Mouse (Mus musculus) gastrocnemius, postnatal 36 days (tissue): ENCODE data around the gene Gp5. TPM values are rescaled to one million over a fixed set of nuclear protein-coding genes. Genes with fewer than 3 reads are reported as not detected.
"Not testable (repeated sequence)": the region's sequence is repeated elsewhere in the genome, so short reads cannot be mapped to it uniquely, and the experiment has no call there.

ENCODE experiments used
- DNase-seq, 2 experiments: peaks; one replicate each; pipeline ENCODE4 v3.0.0; 2022
- intact Hi-C: fragments of 180-260 bp; cut with DNase I; formaldehyde crosslinking; loops from one replicate; pipeline ENCODE4 v1.15.1; 2025
- long read RNA-seq, 2 experiments: library from polyadenylated mRNA; stranded (forward); transcript quantifications; one replicate each; pipeline ENCODE4 v2.0.0; 2021
- total RNA-seq, 2 experiments: library from RNA; stranded (reverse); gene quantifications; 2 replicates each; pipeline ENCODE4 v1.2.3; 2021

Gp5 gene
- total RNA-seq, result not detected
- long read RNA-seq, experiment 1, result 0 reads
- long read RNA-seq, experiment 2, result 0 reads

DNA sequence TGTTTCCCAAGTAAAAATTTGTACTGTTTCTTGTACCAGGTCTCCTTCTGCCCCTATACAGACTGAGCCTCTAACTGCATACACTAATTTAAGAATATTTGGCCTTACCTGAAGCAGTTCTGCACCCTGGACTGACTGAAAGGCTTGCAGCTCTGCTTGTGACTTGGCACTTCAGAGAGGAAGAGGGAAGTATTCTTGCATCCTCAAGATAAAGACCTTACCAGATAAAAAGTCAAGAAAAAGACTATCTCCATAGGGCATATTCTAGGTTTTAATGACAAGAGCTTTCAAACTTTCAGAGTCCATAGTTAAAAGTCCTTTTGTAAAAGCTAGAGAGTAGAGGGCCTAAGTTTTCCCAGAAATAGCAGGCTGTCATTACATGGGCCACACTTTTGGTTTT lies at the start of gene Gp5:
Gene Gp5 (minus strand): TSS at position 133 of the 400 bp plus-strand sequence.
- no peak for DNase-seq
- intact Hi-C loops, result no loop called here

DNA sequence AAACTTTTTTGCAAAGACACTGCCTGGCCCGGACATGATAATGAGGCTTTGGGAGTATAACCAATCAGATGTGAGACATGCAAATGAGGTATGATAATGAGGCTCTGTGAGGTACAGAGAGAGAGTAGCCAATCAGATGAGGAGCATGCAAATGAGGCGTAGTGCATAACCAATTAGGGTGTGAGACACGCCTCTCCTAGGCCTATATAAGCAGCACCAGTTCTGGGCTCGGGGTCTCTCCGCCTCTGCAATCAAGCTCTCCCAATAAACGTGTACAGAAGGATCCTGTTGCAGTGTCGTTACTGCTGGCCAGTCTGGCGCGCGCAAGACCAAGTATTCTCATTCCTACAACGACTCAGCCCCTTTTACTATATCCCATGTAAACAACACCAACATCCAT lies 42.9 kb upstream of the Gp5 start:
- intact Hi-C loops, DNase-seq: not testable (repeated sequence)

- intact Hi-C loops, result loop anchor here (2.0 kb wide), 1 partner anchor 61 kb away; no protein-coding TSS in a partner anchor
- DNase-seq, result no peak
Measured at GRCm38 (mm10) chr16:30314236-30314635, 3.7 kb upstream of the Gp5 start.

- intact Hi-C loops, result no loop called here
- no peak for DNase-seq
Measured at GRCm38 (mm10) chr16:30310171-30310515, 436 bp downstream of the Gp5 start.

DNA sequence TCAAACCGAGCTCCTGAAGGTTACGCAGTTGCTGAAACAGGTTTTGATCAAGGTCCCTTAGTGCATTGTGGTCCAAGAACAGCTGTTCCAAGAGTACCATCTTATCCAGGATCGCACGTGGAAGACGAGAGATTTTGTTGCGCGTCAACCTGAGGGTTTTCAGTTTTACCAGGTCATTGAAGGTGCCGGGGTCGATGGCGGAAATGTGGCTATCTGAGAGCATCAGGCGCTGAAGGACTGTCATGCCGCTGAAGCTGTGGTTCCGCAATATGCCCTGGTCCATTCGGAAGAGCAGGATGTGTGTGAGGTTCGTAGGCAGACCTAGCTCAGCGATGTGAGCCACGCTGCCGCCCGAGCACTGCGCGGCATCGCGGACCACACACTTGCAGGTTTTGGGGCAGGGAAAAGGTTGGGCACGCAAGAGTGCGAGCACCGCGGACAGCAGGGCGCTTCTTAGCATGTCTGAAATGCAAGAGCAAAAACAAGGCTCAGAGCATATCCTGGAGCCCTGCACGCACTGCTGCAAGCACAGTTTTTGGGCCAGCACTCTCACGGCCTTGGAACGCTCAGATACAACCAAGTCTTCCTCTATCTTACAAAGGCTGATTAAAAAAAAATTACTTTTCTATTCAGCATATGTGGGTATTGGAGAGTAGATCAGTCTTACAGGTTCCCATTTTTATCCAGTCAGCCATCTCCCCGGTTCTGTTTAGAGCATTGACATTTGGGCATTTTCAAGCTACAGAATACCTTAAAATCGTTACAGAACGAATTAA lies 996 bp downstream of the Gp5 start:
- no peak for DNase-seq
- intact Hi-C loops, result no loop called here

GRCm38 (mm10) chr16:30308616-30309394 lies 1.8 kb downstream of the Gp5 start:
- intact Hi-C loops, result no loop called here
- DNase-seq, result no peak

DNA sequence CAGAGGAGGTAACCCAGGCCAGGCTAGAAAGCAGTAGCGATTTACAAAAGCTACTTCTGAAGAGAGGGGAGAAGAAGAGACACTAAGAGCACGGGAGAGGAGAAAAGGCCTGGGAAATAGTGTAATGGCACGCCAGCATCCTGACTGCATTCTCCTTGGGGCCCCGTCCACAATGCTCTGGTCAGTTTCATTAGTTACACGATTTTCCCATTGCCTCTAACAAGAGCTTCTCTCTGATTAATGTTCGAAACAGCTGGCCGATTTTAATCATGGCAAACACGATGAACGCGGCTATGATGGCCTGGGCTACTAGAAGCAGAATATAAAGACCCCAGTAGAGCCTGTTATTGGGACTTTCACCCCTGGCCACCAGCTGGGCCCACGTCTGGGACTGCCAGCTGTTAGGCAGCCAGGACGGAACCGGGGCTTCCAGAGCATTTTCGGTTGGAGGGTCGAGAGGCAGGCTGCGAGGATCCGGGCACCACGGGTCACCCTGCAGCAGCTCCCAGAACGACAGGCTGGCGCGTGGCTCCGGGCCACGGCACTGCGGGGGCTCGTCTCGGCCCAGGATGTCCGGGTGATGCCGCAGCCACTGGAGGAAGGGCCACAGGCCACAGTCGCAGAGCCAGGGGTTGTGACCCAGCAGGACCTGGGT lies 2.5 kb downstream of the Gp5 start:
- intact Hi-C loops, result no loop called here
- DNase-seq, result no peak

DNA sequence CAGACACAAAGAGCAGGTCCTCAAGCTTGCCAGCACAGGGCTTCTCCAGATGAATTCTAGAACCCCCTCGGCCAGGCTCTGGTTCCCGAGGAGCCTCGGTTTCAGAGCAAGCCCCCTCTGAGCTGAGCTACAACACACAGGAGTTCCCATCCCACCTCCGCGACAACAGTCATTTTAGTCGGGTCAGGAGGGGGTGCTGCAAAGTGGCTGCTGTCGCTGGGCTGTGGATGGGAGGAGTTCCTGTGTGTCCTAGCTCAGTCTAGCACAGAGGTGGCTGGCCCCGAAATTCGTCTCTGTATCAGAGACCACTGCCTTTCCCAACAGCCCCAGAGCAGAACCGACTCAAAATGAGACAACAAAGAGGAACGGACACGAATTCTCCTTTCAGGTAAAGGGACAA lies 3.3 kb downstream of the Gp5 start:
- no peak for DNase-seq
- intact Hi-C loops, result no loop called here

GRCm38 (mm10) chr16:30306102-30306501 lies 4.5 kb downstream of the Gp5 start:
- DNase-seq, result no peak
- intact Hi-C loops, result no loop called here

- DNase-seq, result no peak
- intact Hi-C loops, result no loop called here
Measured at GRCm38 (mm10) chr16:30304236-30304635, 6.3 kb downstream of the Gp5 start.

GRCm38 (mm10) chr16:30303411-30303810 lies 7.2 kb downstream of the Gp5 start:
- intact Hi-C loops, result no loop called here
- no peak for DNase-seq

DNA sequence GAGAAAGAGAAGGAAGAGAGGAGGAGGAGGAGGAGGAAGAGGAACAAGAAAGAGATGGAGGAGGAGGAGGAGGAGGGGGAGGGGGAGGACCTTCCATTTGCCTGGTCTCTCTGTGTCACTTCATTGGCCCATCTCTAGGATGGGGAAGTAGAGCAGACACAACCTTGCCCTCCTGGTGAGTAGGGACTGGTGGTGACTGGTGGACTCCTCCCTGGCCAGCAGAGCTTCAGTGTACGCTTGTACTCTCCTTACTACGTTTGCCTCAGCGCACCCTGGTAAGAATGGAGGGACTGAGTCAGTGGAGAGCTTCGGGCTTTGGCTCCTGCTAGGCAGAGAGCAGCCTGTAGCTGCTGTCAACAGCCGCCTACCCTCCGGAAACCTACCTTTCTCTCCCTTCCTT lies 7.9 kb downstream of the Gp5 start:
- DNase-seq, result no peak
- intact Hi-C loops, result no loop called here

DNA sequence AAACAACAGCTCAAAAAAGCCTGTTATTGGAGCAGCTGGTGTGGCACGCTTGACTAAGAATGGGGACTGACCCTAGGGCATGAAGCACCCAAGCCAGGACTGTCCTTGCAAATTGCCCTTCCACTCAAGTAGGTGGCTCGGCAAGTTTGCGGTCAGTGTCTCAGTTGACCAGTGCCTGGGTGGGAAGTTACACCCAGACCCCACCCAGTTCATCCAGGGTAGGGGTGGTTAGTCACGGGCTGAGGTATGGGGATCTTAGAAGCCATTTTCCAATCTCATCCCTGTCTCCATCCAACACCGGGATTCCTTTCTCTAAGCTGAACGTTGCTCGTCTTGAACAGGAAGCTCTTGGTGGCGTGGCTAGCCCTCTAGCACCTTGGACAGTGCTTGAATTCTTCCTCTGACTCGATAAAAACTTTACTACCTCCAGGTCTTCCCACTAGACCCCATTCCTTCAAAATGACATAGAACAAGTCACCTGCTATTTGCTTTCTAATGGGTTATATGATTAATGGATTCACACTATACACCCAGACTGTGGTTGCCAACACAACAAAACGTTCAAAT lies 10.8 kb downstream of the Gp5 start:
- DNase-seq, result no peak
- intact Hi-C loops, result no loop called here

DNA sequence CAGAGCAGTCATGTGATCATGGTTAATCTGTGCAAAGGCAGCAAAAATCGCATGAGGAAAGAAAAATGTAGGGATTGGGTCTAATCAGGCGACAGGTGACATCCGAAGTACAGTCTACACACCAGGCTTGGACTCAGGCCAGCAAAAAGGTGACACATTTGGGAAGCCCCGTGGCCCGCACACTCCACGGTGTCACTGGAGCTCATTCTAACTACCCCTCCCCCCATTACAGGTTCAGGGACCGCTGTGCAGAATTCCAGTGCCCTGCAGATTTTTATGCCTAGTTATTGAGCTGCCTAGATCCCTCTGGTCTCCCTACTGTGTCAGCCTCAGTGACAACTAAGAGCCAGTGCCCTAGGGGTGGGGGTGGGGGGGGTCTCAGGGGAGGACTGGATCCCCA lies 13.1 kb downstream of the Gp5 start:
- intact Hi-C loops, result no loop called here
- DNase-seq, result no peak

- intact Hi-C loops, result no loop called here
- no peak for DNase-seq
Measured at GRCm38 (mm10) chr16:30296601-30297275, 13.8 kb downstream of the Gp5 start.

DNA sequence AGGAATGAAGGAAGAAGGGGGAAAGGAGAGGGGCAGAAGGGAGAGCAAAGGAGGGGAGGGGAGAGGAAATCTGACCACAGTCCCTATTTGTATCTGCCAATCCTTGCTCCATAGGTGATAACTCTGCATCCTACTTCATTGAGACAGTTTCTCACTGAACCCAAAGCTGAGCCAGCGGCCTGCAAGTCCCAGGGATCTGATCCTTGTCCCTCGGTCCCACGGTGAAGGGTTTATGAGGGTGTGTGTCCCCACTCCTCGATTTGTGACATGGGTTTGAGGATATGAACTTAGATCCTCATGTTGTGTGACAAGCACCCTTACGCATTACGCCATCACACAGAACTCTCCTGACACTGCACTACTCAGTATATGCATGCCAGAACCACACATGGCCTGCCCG lies 15.5 kb downstream of the Gp5 start:
- intact Hi-C loops, result no loop called here
- DNase-seq, result no peak

GRCm38 (mm10) chr16:30290436-30290835 lies 20.1 kb downstream of the Gp5 start:
- intact Hi-C loops, result no loop called here
- DNase-seq, result no peak

DNA sequence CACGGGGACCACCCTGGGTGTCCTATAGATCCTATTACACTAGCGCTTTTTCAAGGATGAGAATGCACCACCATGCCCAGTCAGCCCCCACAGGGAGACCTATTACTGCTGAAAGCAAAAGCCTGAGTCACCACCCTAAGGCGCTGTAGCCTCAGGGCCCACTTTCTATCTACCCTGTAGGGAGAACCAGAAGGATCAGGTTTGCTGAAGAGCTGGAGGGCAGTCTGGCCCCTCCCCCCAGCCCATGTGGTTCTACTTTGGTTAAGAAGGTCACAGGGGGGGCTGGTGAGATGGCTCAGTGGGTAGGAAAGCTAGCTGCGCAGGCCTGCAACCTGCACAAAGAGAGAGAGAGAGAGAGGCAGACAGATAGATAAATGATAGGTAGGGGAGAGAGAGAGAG lies 24.9 kb downstream of the Gp5 start:
- no peak for DNase-seq
- intact Hi-C loops, result no loop called here

DNA sequence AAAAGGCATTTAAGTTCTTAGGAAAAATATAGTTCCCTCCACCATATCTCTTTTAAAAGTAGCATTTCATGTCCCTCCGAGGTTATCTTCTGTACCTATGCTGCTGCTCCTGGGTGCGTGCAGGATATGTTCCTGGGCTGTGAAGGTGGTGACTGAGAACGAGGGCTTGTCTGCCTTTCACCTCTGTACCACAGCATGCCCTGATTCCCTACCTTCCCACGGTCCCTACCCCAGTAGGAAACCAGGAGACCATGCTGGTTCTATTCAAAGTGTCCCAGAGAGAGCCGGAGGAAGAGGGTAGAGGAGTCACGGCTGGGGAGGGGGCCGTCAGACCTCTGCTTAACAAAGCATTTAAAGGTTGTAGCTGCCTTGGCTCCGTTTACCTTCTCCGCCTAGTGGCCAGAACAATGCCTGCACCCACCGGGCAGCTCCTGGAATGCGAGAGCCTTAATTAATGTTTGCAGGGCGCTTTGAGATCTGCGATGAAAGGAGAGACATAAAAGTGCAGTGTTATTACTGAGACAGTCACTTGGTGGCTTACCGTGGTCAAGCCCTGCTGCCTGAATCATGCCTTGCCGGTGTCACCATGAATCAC lies 26.7 kb downstream of the Gp5 start:
- no peak for DNase-seq
- intact Hi-C loops, result no loop called here

- intact Hi-C loops, result no loop called here
- no peak for DNase-seq
Measured at GRCm38 (mm10) chr16:30282844-30283495, 27.6 kb downstream of the Gp5 start, which contains the start of gene Lrrc15. TSS of gene Lrrc15 (minus strand) at chr16:30283256.
